ENCODE assay signal across 8 mouse cellular contexts in the genomic region with DNA sequence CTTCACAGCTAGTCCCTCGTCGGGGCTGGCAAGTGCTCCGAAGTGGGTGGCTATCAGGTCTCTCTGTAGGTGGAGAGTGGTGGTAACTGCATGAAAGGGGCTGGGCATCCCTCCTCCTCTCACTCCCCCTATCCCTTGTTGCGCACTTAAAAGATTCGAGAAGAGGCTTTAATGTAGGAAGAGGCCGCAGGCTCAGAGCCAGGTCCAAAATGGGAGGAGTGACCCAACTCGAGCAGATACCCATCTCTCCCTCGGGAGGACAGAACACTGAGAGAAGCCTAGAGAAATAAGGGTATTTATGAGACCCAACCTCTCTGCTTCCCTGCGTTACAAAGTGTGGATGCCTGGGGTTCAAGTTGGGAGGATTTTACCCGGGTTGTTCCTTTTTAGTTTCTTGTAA. TPM values are rescaled to one million over a fixed set of nuclear protein-coding genes. Genes with fewer than 3 reads are reported as not detected.
DNase-seq lines count a peak whose midpoint lies in the region; ATAC-seq and TF ChIP-seq lines count a peak whose summit lies in the region.

No protein-coding gene starts in this region.

- ATAC-seq in frontal cortex, adult (ENCODE audit: low TSS enrichment) = peak; percentile 1; the same call in 1 of the 2 replicates
- ATAC-seq in embryonic facial prominence, embryonic 15.5 days (ENCODE audit: insufficient number of reproducible peaks, low FRiP score, low TSS enrichment, low read depth) = no peak
- ATAC-seq in liver, embryonic 13.5 days (ENCODE audit: low read depth) = no peak

- no peak for TF ChIP-seq EP300 in CH12.LX (IDR thresholded peaks at IDR 0.05; ENCODE audit: low read length)

- H3K4me1 ChIP-seq in CH12.LX (ENCODE audit: control insufficient read depth in 1 of 2, insufficient read depth in 2 of 2) = peaks cover 0 to 13% of the 10 kb centered on the region in 2 experiments; a peak in 2 of 4 replicates
- peaks cover 18% of the 10 kb centered on the region for H3K4me1 ChIP-seq in embryonic facial prominence, embryonic 15.5 days
- H3K4me1 ChIP-seq in liver, embryonic 13.5 days (replicated peaks) = peaks cover 22% of the 10 kb centered on the region

- H3K79me2 ChIP-seq in CH12.LX (replicated peaks; ENCODE audit: control insufficient read depth, extremely low read depth, insufficient read depth, poor library complexity, severe bottlenecking) = no peaks in the 10 kb centered on the region

- dilution Hi-C loops in CH12.LX (cut with MboI; ENCODE audit: extremely low pct_ligation_motif_present, extremely low pct_unique_long_range_greater_than_20kb, low sequenced_read_pairs) = no loop called here

- no peaks in the 10 kb centered on the region for H3K36me3 ChIP-seq in CH12.LX (replicated peaks in 1 of 2; ENCODE audit: control insufficient read depth in 1 of 2, insufficient read depth in 1 of 2, low read length in 1 of 2)
- no peaks in the 10 kb centered on the region for H3K36me3 ChIP-seq in embryonic facial prominence, embryonic 15.5 days
- no peaks in the 10 kb centered on the region for H3K36me3 ChIP-seq in liver, embryonic 13.5 days

- intact Hi-C loops in gastrocnemius, postnatal 14 days (cut with DNase I; ENCODE audit: low total_unique reads) = no loop called here

- no peak for TF ChIP-seq RAD21 in CH12.LX (IDR thresholded peaks at IDR 0.05; ENCODE audit: low read depth, low read length)

- in situ Hi-C loops in CH12.LX (cut with MboI; ENCODE audit: low pct_ligation_motif_present, low pct_unique_long_range_greater_than_20kb, low sequenced_read_pairs) = no loop called here

- no peak for TF ChIP-seq CTCF in CH12.LX (conservative IDR thresholded peaks at IDR 0.05 in 1 of 2, IDR thresholded peaks at IDR 0.05 in 1 of 2; ENCODE audit: low read depth in 2 of 2, low read length in 2 of 2)

- WGBS in embryonic facial prominence, embryonic 15.5 days = 13% methylated on average over 10 of the region's 10 CpGs
- WGBS in liver, embryonic 13.5 days (ENCODE audit: insufficient replicate concordance) = 28% methylated on average over 10 of the region's 10 CpGs

- H3K27ac ChIP-seq in CH12.LX (ENCODE audit: insufficient read depth, low read depth) = no peak overlapping the region
- H3K27ac ChIP-seq in embryonic facial prominence, embryonic 15.5 days (replicated peaks) = no peak overlapping the region
- no peak overlapping the region for H3K27ac ChIP-seq in liver, embryonic 13.5 days

- H3K9me3 ChIP-seq in CH12.LX (replicated peaks; ENCODE audit: low read length) = no peaks in the 10 kb centered on the region
- no peaks in the 10 kb centered on the region for H3K9me3 ChIP-seq in embryonic facial prominence, embryonic 15.5 days (replicated peaks)
- H3K9me3 ChIP-seq in liver, embryonic 13.5 days (replicated peaks) = no peaks in the 10 kb centered on the region

- H3K9ac ChIP-seq in CH12.LX (ENCODE audit: insufficient read depth, low read depth) = no peak overlapping the region
- 0 out of 2 replicates have a peak overlapping the region, but pooled peaks have one; percentile 12 for H3K9ac ChIP-seq in embryonic facial prominence, embryonic 15.5 days
- H3K9ac ChIP-seq in liver, embryonic 13.5 days = no peak overlapping the region

- H3K4me2 ChIP-seq in CH12.LX (ENCODE audit: insufficient read depth, low read depth, poor library complexity, severe bottlenecking) = peak overlapping the region; percentile 63; the same call in 1 of the 2 replicates
- peak overlapping the region; percentile 60 for H3K4me2 ChIP-seq in embryonic facial prominence, embryonic 15.5 days (replicated peaks)
- H3K4me2 ChIP-seq in liver, embryonic 13.5 days = peak overlapping the region; percentile 60

- peaks cover 67% of the 10 kb centered on the region for H3K27me3 ChIP-seq in CH12.LX (replicated peaks)
- H3K27me3 ChIP-seq in embryonic facial prominence, embryonic 15.5 days = peaks cover 8% of the 10 kb centered on the region; the same call in 1 of the 2 replicates
- peaks cover 33% of the 10 kb centered on the region for H3K27me3 ChIP-seq in liver, embryonic 13.5 days

- DNase-seq in frontal cortex, postnatal 25 days (ENCODE audit: low spot score in 2 of 2) = no peak
- DNase-seq in CH12.LX (ENCODE audit: extremely low read depth) = no peak
- no peak for DNase-seq in liver, embryonic 13.5 days
- DNase-seq in layer of hippocampus, adult 8-10 months (ENCODE audit: low spot score in 2 of 2) = no peak
- DNase-seq in gastrocnemius, postnatal 14 days = no peak
- DNase-seq in right cerebral cortex, postnatal 36 days (ENCODE audit: low spot score in 2 of 2) = no peak

- H3K4me3 ChIP-seq in CH12.LX (replicated peaks in 1 of 3; ENCODE audit: low read depth in 2 of 3, low read length in 2 of 3, poor library complexity in 1 of 3) = peak overlapping the region in 1 of 3 experiments; percentile 25
- peak overlapping the region; percentile 39 for H3K4me3 ChIP-seq in embryonic facial prominence, embryonic 15.5 days (replicated peaks)
- peak overlapping the region; percentile 38 for H3K4me3 ChIP-seq in liver, embryonic 13.5 days (replicated peaks)

- TF ChIP-seq POLR2A in CH12.LX (IDR thresholded peaks at IDR 0.05; ENCODE audit: low read depth, low read length) = no peak

TF ChIP-seq in CH12.LX, 34 proteins besides CTCF, POLR2A, EP300 and RAD21:
- TF ChIP-seq CHD2 (IDR thresholded peaks at IDR 0.05; ENCODE audit: low read length) (no peak), JUN (IDR thresholded peaks at IDR 0.05; ENCODE audit: insufficient read depth, low read depth, low read length) (no peak), SMC3 (IDR thresholded peaks at IDR 0.05; ENCODE audit: low read depth, low read length) (no peak), RCOR1 (conservative IDR thresholded peaks at IDR 0.05; ENCODE audit: low read depth, low read length) (no peak), GABPA (IDR thresholded peaks at IDR 0.05; ENCODE audit: insufficient replicate concordance, low read depth, low read length) (no peak), ZC3H11A (IDR thresholded peaks at IDR 0.05; ENCODE audit: low read depth, low read length) (no peak), PAX5 (IDR thresholded peaks at IDR 0.05; ENCODE audit: low read length) (no peak), ZKSCAN1 (IDR thresholded peaks at IDR 0.05; ENCODE audit: borderline replicate concordance, low read depth, low read length) (no peak), HCFC1 (IDR thresholded peaks at IDR 0.05; ENCODE audit: low read depth, low read length) (no peak), MAFK (IDR thresholded peaks at IDR 0.05; ENCODE audit: insufficient replicate concordance, low read length) (no peak), MEF2A (IDR thresholded peaks at IDR 0.05; ENCODE audit: borderline replicate concordance, low read depth, low read length) (no peak), NELFE (IDR thresholded peaks at IDR 0.05; ENCODE audit: low read depth, low read length) (no peak), UBTF (IDR thresholded peaks at IDR 0.05; ENCODE audit: low read depth, low read length) (no peak), ELF1 (IDR thresholded peaks at IDR 0.05; ENCODE audit: low read depth, low read length) (no peak), NRF1 (IDR thresholded peaks at IDR 0.05; ENCODE audit: low read depth, low read length) (no peak), MAZ (IDR thresholded peaks at IDR 0.05; ENCODE audit: low read depth, low read length) (no peak)

RNA-seq across cellular contexts. Expression of a gene that starts 0.5 kb away (rescaled TPM):
- total RNA-seq in CH12.LX (2012; rRNA removed) = not detected in 2 replicates
- not detected in 2 replicates for total RNA-seq in CH12.LX (2014; rRNA removed)
- polyA plus RNA-seq in CH12.LX (2012; ENCODE audit: insufficient read length, low read depth) = not detected in 2 replicates
- 0.37 and 0.68 TPM in 2 replicates for polyA plus RNA-seq in embryonic facial prominence, embryonic 15.5 days (2015; fragmentation: Nextera tagmentation; extraction: Ambion mirVana)
- 0.24 and 0.31 TPM in 2 replicates for polyA plus RNA-seq in liver, embryonic 13.5 days (2015; fragmentation: Nextera tagmentation; extraction: Ambion mirVana)
- 100 to 1,000 TPM; 231 to 282 (median 253) TPM for total RNA-seq in layer of hippocampus, adult 8-10 months (2022)
- under 1 TPM; 0.06 to 0.07 TPM for total RNA-seq in gastrocnemius, postnatal 14 days (2021)

RNA-seq across cellular contexts. Expression of a gene that starts 6.5 kb away (rescaled TPM):
- total RNA-seq in CH12.LX (2012; rRNA removed) = not detected in 2 replicates
- total RNA-seq in CH12.LX (2014; rRNA removed) = not detected in 2 replicates
- polyA plus RNA-seq in CH12.LX (2012; ENCODE audit: insufficient read length, low read depth) = not detected in 2 replicates
- 1.7 and 4.2 TPM in 2 replicates for polyA plus RNA-seq in embryonic facial prominence, embryonic 15.5 days (2015; fragmentation: Nextera tagmentation; extraction: Ambion mirVana)
- not detected in 2 replicates for polyA plus RNA-seq in liver, embryonic 13.5 days (2015; fragmentation: Nextera tagmentation; extraction: Ambion mirVana)
- total RNA-seq in layer of hippocampus, adult 8-10 months (2022) = not detected
- total RNA-seq in gastrocnemius, postnatal 14 days (2021) = not detected

RNA-seq across cellular contexts. Expression of a gene that starts 16.6 kb away (rescaled TPM):
- total RNA-seq in CH12.LX (2012; rRNA removed) (not detected in 2 replicates), CH12.LX (2014; rRNA removed) (not detected in 2 replicates)
- not detected in 2 replicates for polyA plus RNA-seq in CH12.LX (2012; ENCODE audit: insufficient read length, low read depth)
- 2.0 and 2.4 TPM in 2 replicates for polyA plus RNA-seq in embryonic facial prominence, embryonic 15.5 days (2015; fragmentation: Nextera tagmentation; extraction: Ambion mirVana)
- 0.20 and 0.23 TPM in 2 replicates for polyA plus RNA-seq in liver, embryonic 13.5 days (2015; fragmentation: Nextera tagmentation; extraction: Ambion mirVana)
- 1 to 10 TPM; 6.2 to 8.4 (median 6.6) TPM for total RNA-seq in layer of hippocampus, adult 8-10 months (2022)
- 1 to 10 TPM; 6.8 to 6.9 TPM for total RNA-seq in gastrocnemius, postnatal 14 days (2021)

RNA-seq across cellular contexts. Expression of a gene that starts 33.5 kb away (rescaled TPM):
- 4.2 and 4.3 TPM in 2 replicates for total RNA-seq in CH12.LX (2012; rRNA removed)
- total RNA-seq in CH12.LX (2014; rRNA removed) = 3.6 TPM in 2 replicates
- 2.6 and 2.7 TPM in 2 replicates for polyA plus RNA-seq in CH12.LX (2012; ENCODE audit: insufficient read length, low read depth)
- 15.9 and 16.9 TPM in 2 replicates for polyA plus RNA-seq in embryonic facial prominence, embryonic 15.5 days (2015; fragmentation: Nextera tagmentation; extraction: Ambion mirVana)
- 18.4 and 19.1 TPM in 2 replicates for polyA plus RNA-seq in liver, embryonic 13.5 days (2015; fragmentation: Nextera tagmentation; extraction: Ambion mirVana)
- total RNA-seq in layer of hippocampus, adult 8-10 months (2022) = 10 to 100 TPM; 58.4 to 69.8 (median 63.7) TPM
- total RNA-seq in gastrocnemius, postnatal 14 days (2021) = 1 to 10 TPM; 5.3 TPM

RNA-seq across cellular contexts. Expression of a gene that starts 34.7 kb away (rescaled TPM):
- total RNA-seq in CH12.LX (2012; rRNA removed) = 72.9 and 82.1 TPM in 2 replicates
- total RNA-seq in CH12.LX (2014; rRNA removed) = 72.9 and 76.6 TPM in 2 replicates
- polyA plus RNA-seq in CH12.LX (2012; ENCODE audit: insufficient read length, low read depth) = 97.2 and 108 TPM in 2 replicates
- 75.3 and 80.0 TPM in 2 replicates for polyA plus RNA-seq in embryonic facial prominence, embryonic 15.5 days (2015; fragmentation: Nextera tagmentation; extraction: Ambion mirVana)
- polyA plus RNA-seq in liver, embryonic 13.5 days (2015; fragmentation: Nextera tagmentation; extraction: Ambion mirVana) = 91.9 and 101 TPM in 2 replicates
- 1 to 10 TPM; 1.1 to 2.0 (median 1.5) TPM for total RNA-seq in layer of hippocampus, adult 8-10 months (2022)
- 1 to 10 TPM; 3.8 to 4.1 TPM for total RNA-seq in gastrocnemius, postnatal 14 days (2021)

Comparison
In these comparisons a context has a peak if more than half of its experiments do, and no peak if none do; other contexts are left out.
1. RNA of a gene that starts 0.5 kb away (total RNA-seq): 231 to 282 TPM in layer of hippocampus, adult 8-10 months; 0.06 to 0.07 TPM in gastrocnemius, postnatal 14 days and not detected in CH12.LX; every median in the first group is over 100 times any median in the second.
2. RNA of a gene that starts 16.6 kb away (total RNA-seq): 6.8 to 6.9 TPM in gastrocnemius, postnatal 14 days and 6.2 to 8.4 TPM in layer of hippocampus, adult 8-10 months; not detected in CH12.LX; every median in the first group is over 4 times any median in the second.
3. Peak in every context shown above with its lines, with median percentiles within 50 percentile points of each other: H3K4me2 ChIP-seq.